In the genomic region with DNA sequence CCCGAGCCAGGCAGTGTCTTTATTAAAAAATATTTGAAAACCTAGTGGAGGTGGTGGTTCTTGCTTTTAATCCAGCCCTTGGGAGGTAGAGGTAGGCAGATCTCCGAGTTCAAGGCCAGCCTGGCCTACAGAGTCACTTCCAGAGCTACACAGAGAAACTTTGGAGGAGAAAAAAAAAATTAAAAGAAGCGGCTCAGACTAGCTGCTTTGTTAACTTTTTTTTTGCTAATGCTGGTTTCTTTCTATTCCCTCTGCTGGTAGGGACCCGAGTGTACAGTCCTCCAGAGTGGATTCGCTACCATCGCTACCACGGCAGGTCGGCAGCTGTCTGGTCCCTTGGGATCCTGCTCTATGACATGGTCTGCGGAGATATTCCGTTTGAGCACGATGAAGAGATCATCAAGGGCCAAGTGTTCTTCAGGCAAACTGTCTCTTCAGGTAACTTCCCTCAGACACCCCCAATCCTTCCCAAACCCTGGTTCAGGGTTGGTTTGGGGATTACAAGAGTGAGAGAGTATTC, we compare ENCODE assay signal across 10 mouse cellular contexts. TPM values are rescaled to one million over a fixed set of nuclear protein-coding genes. Genes with fewer than 3 reads are reported as not detected.
DNase-seq lines count a peak whose midpoint lies in the region; ATAC-seq and TF ChIP-seq lines count a peak whose summit lies in the region.
"Had no signal": no experiment of that assay in that cellular context is flagged by ENCODE, and none has a peak within 500 bp of the region (broad histone marks: within the 10 kb centered on the region; RNA-seq: fewer than 3 reads in every experiment).

No protein-coding gene starts in this region.

- no peak for TF ChIP-seq CTCF in bone marrow macrophage, adult 2 months (IDR thresholded peaks at IDR 0.05; ENCODE audit: low read depth, low read length)

- no peak overlapping the region; the same call in 1 of the 2 replicates for H3K4me3 ChIP-seq in kidney, embryonic 16.5 days (ENCODE audit: low read length)
- H3K4me3 ChIP-seq in bone marrow macrophage, adult 2 months (ENCODE audit: insufficient read depth, low read length) = peak overlapping the region; percentile 100
- H3K4me3 ChIP-seq in hindbrain, embryonic 15.5 days = no peak overlapping the region
- peak overlapping the region; percentile 90; the same call in 1 of the 2 replicates for H3K4me3 ChIP-seq in midbrain, embryonic 13.5 days (replicated peaks)

- DNase-seq in kidney, adult 8-10 months = no peak
- no peak for DNase-seq in right cerebral cortex, adult 18-20 months
- DNase-seq in gastrocnemius, postnatal 25 days = no peak
- DNase-seq in layer of hippocampus, adult 11-12 months (ENCODE audit: low spot score) = no peak

- H3K27ac ChIP-seq in kidney, embryonic 16.5 days (ENCODE audit: low read length) = peak overlapping the region; percentile 47; the same call in 1 of the 2 replicates
- H3K27ac ChIP-seq in bone marrow macrophage, adult 2 months (ENCODE audit: insufficient read depth, low read depth, low read length) = peak overlapping the region; percentile 76
- no peak overlapping the region for H3K27ac ChIP-seq in hindbrain, embryonic 15.5 days (replicated peaks)
- no peak overlapping the region for H3K27ac ChIP-seq in midbrain, embryonic 13.5 days

- peak overlapping the region; percentile 37; the same call in 1 of the 2 replicates for H3K9ac ChIP-seq in kidney, embryonic 16.5 days (replicated peaks; ENCODE audit: low read length)
- no peak overlapping the region for H3K9ac ChIP-seq in hindbrain, embryonic 15.5 days
- H3K9ac ChIP-seq in midbrain, embryonic 13.5 days (replicated peaks) = 0 out of 2 replicates have a peak overlapping the region, but pooled peaks have one; percentile 91

- no peaks in the 10 kb centered on the region for H3K9me3 ChIP-seq in kidney, embryonic 16.5 days (ENCODE audit: low read length)
- H3K9me3 ChIP-seq in hindbrain, embryonic 15.5 days = no peaks in the 10 kb centered on the region
- no peaks in the 10 kb centered on the region for H3K9me3 ChIP-seq in midbrain, embryonic 13.5 days

- H3K4me2 ChIP-seq in kidney, embryonic 16.5 days (replicated peaks; ENCODE audit: low read depth, low read length) = peak overlapping the region; percentile 70
- peak overlapping the region; percentile 85 for H3K4me2 ChIP-seq in hindbrain, embryonic 15.5 days
- peak overlapping the region; percentile 95; the same call in 1 of the 2 replicates for H3K4me2 ChIP-seq in midbrain, embryonic 13.5 days (replicated peaks)

- no peak for TF ChIP-seq POLR2A in bone marrow macrophage, adult 2 months (IDR thresholded peaks at IDR 0.05; ENCODE audit: borderline replicate concordance, low read depth, low read length)

- H3K36me3 ChIP-seq in kidney, embryonic 16.5 days (ENCODE audit: insufficient read depth, low read length) = peaks cover 12% of the 10 kb centered on the region; the same call in 1 of the 2 replicates
- peaks cover 4% of the 10 kb centered on the region; the same call in 1 of the 2 replicates for H3K36me3 ChIP-seq in hindbrain, embryonic 15.5 days
- peaks cover 13% of the 10 kb centered on the region for H3K36me3 ChIP-seq in midbrain, embryonic 13.5 days

- H3K4me1 ChIP-seq in kidney, embryonic 16.5 days (ENCODE audit: insufficient read depth, low read length) = peaks cover 18% of the 10 kb centered on the region
- peaks cover 31% of the 10 kb centered on the region for H3K4me1 ChIP-seq in bone marrow macrophage, adult 2 months (ENCODE audit: control insufficient read depth, insufficient read depth, low read length)
- H3K4me1 ChIP-seq in hindbrain, embryonic 15.5 days (replicated peaks) = peaks cover 31% of the 10 kb centered on the region
- H3K4me1 ChIP-seq in midbrain, embryonic 13.5 days (replicated peaks) = peaks cover 33% of the 10 kb centered on the region

- H3K27me3 ChIP-seq in kidney, embryonic 16.5 days (ENCODE audit: insufficient read depth, low read length) = no peaks in the 10 kb centered on the region
- H3K27me3 ChIP-seq in hindbrain, embryonic 15.5 days = no peaks in the 10 kb centered on the region
- no peaks in the 10 kb centered on the region for H3K27me3 ChIP-seq in midbrain, embryonic 13.5 days

- 77% methylated on average over 11 of the region's 11 CpGs for WGBS in kidney, embryonic 16.5 days
- 68% methylated on average over 11 of the region's 11 CpGs for WGBS in hindbrain, embryonic 15.5 days
- 77% methylated on average over 11 of the region's 11 CpGs for WGBS in midbrain, embryonic 13.5 days

- no peak for ATAC-seq in kidney, embryonic 16.5 days (ENCODE audit: low FRiP score, low TSS enrichment)
- no peak for ATAC-seq in hindbrain, embryonic 15.5 days (ENCODE audit: low FRiP score, low read depth)
- ATAC-seq in midbrain, embryonic 13.5 days = no peak

RNA-seq across cellular contexts. Expression of gene Pim1, which starts 3.0 kb away (rescaled TPM):
- polyA plus RNA-seq in kidney, embryonic 16.5 days (2015; fragmentation: Nextera tagmentation; extraction: Ambion mirVana) = 12.5 and 14.5 TPM in 2 replicates
- polyA plus RNA-seq in bone marrow macrophage, adult 2 months (2012; ENCODE audit: insufficient read depth, insufficient read length, missing spikeins) = 84.5 and 85.2 TPM in 2 replicates
- 8.4 and 8.9 TPM in 2 replicates for polyA plus RNA-seq in hindbrain, embryonic 15.5 days (2015; fragmentation: Nextera tagmentation; extraction: Ambion mirVana)
- polyA plus RNA-seq in midbrain, embryonic 13.5 days (2015; fragmentation: Nextera tagmentation; extraction: Ambion mirVana) = 13.4 and 15.4 TPM in 2 replicates
- 10 to 100 TPM; 11.1 to 17.5 TPM for total RNA-seq in gastrocnemius, postnatal 25 days (2021)

RNA-seq across cellular contexts. Expression of gene Gm17657, which starts 55.9 kb away (rescaled TPM):
- not detected in 2 replicates for polyA plus RNA-seq in kidney, embryonic 16.5 days (2015; fragmentation: Nextera tagmentation; extraction: Ambion mirVana)
- polyA plus RNA-seq in bone marrow macrophage, adult 2 months (2012; ENCODE audit: insufficient read depth, insufficient read length, missing spikeins) = not detected in 2 replicates
- polyA plus RNA-seq in hindbrain, embryonic 15.5 days (2015; fragmentation: Nextera tagmentation; extraction: Ambion mirVana) = 0.17 TPM in 1 of 2 replicates, not detected in the other
- not detected in 2 replicates for polyA plus RNA-seq in midbrain, embryonic 13.5 days (2015; fragmentation: Nextera tagmentation; extraction: Ambion mirVana)
- not detected for total RNA-seq in gastrocnemius, postnatal 25 days (2021)
- total RNA-seq: gastrocnemius, postnatal 10 days had no signal
- polyA plus RNA-seq: neural tube, embryonic 14.5 days had no signal

RNA-seq across cellular contexts. Expression of gene Tbc1d22b, which starts 56.1 kb away (rescaled TPM):
- 16.7 and 19.1 TPM in 2 replicates for polyA plus RNA-seq in kidney, embryonic 16.5 days (2015; fragmentation: Nextera tagmentation; extraction: Ambion mirVana)
- polyA plus RNA-seq in bone marrow macrophage, adult 2 months (2012; ENCODE audit: insufficient read depth, insufficient read length, missing spikeins) = 10.3 and 10.8 TPM in 2 replicates
- polyA plus RNA-seq in hindbrain, embryonic 15.5 days (2015; fragmentation: Nextera tagmentation; extraction: Ambion mirVana) = 26.3 and 32.6 TPM in 2 replicates
- polyA plus RNA-seq in midbrain, embryonic 13.5 days (2015; fragmentation: Nextera tagmentation; extraction: Ambion mirVana) = 22.1 and 26.1 TPM in 2 replicates
- total RNA-seq in gastrocnemius, postnatal 25 days (2021) = 1 to 10 TPM; 8.1 to 8.5 TPM

RNA-seq across cellular contexts. Expression of gene Tmem217, which starts 58.7 kb away (rescaled TPM):
- polyA plus RNA-seq in kidney, embryonic 16.5 days (2015; fragmentation: Nextera tagmentation; extraction: Ambion mirVana) = 0.79 and 0.89 TPM in 2 replicates
- not detected in 2 replicates for polyA plus RNA-seq in bone marrow macrophage, adult 2 months (2012; ENCODE audit: insufficient read depth, insufficient read length, missing spikeins)
- polyA plus RNA-seq in hindbrain, embryonic 15.5 days (2015; fragmentation: Nextera tagmentation; extraction: Ambion mirVana) = 1.2 and 1.3 TPM in 2 replicates
- polyA plus RNA-seq in midbrain, embryonic 13.5 days (2015; fragmentation: Nextera tagmentation; extraction: Ambion mirVana) = 1.1 and 2.2 TPM in 2 replicates
- total RNA-seq in gastrocnemius, postnatal 25 days (2021) = not detected
- total RNA-seq: gastrocnemius, postnatal 10 days had no signal

Comparison
In these comparisons a context has a peak if more than half of its experiments do, and no peak if none do; other contexts are left out.
1. H3K27ac ChIP-seq: peak in kidney, embryonic 16.5 days (single experiment) and bone marrow macrophage, adult 2 months (single experiment); none in hindbrain, embryonic 15.5 days (single experiment) and midbrain, embryonic 13.5 days (single experiment).
2. H3K4me3 ChIP-seq: peak in bone marrow macrophage, adult 2 months (single experiment) and midbrain, embryonic 13.5 days (single experiment); none in kidney, embryonic 16.5 days (single experiment) and hindbrain, embryonic 15.5 days (single experiment).
3. Peak in every context shown above with its lines, with median percentiles within 50 percentile points of each other: H3K4me2 ChIP-seq.